Mouse (Mus musculus) CH12.LX (cell line): ENCODE measurements around the gene G6pc.
"Not testable (repeated sequence)": the region's sequence is repeated elsewhere in the genome, so short reads cannot be mapped to it uniquely, and the experiment has no call there.

Source experiments
- BHLHE40 ChIP-seq: IDR thresholded peaks from 2 replicates; pipeline ENCODE4 v1.6.1; 2011; ENCODE audit warnings: mild to moderate bottlenecking, low read depth, low read length, improper control_type of control experiment
- CTCF ChIP-seq, 2 experiments: IDR thresholded peaks in 1 of 2; conservative IDR thresholded peaks in 1 of 2; 2 replicates each; pipeline ENCODE4 v1.5.1; 2011 to 2012; ENCODE audit warnings: low read depth in 2 of 2, low read length in 2 of 2, improper control_type of control experiment in 1 of 2, inconsistent platforms in 1 of 2, mild to moderate bottlenecking in 1 of 2, moderate library complexity in 1 of 2
- E2F4 ChIP-seq: IDR thresholded peaks from 2 replicates; pipeline ENCODE4 v1.6.1; 2011; ENCODE audit warnings: low read depth, low read length, improper control_type of control experiment; ENCODE audit not compliant: insufficient replicate concordance
- EP300 ChIP-seq: IDR thresholded peaks from 2 replicates; pipeline ENCODE4 v1.6.1; 2011; ENCODE audit warnings: low read length, improper control_type of control experiment
- MAFK ChIP-seq: IDR thresholded peaks from 2 replicates; pipeline ENCODE4 v1.6.1; 2011; ENCODE audit warnings: low read length, improper control_type of control experiment; ENCODE audit not compliant: insufficient replicate concordance
- MAZ ChIP-seq: IDR thresholded peaks from 2 replicates; pipeline ENCODE4 v1.6.1; 2012; ENCODE audit warnings: low read depth, mild to moderate bottlenecking, inconsistent platforms, low read length, improper control_type of control experiment, moderate library complexity
- POLR2A ChIP-seq: IDR thresholded peaks from 2 replicates; pipeline ENCODE4 v1.6.1; 2011; ENCODE audit warnings: low read depth, mild to moderate bottlenecking, improper control_type of control experiment, low read length
- SIN3A ChIP-seq: IDR thresholded peaks from 2 replicates; pipeline ENCODE4 v1.6.1; 2012; ENCODE audit warnings: low read length, improper control_type of control experiment, inconsistent platforms
- USF1 ChIP-seq: IDR thresholded peaks from 2 replicates; pipeline ENCODE4 v1.6.1; 2014; ENCODE audit warnings: low read depth, mild to moderate bottlenecking, inconsistent platforms, low read length, improper control_type of control experiment
- USF2 ChIP-seq: conservative IDR thresholded peaks from 2 replicates; pipeline ENCODE4 v1.6.1; 2011; ENCODE audit warnings: low read depth, low read length, improper control_type of control experiment
- ZKSCAN1 ChIP-seq: IDR thresholded peaks from 2 replicates; pipeline ENCODE4 v1.6.1; 2012; ENCODE audit warnings: low read depth, inconsistent platforms, low read length, improper control_type of control experiment, borderline replicate concordance
- ZNF384 ChIP-seq: IDR thresholded peaks from 2 replicates; pipeline ENCODE4 v1.6.1; 2012; ENCODE audit warnings: low read depth, low read length, improper control_type of control experiment, inconsistent platforms

- TF ChIP-seq MAFK; EP300; USF1; POLR2A; SIN3A; ZKSCAN1; ZNF384; CTCF (conservative IDR thresholded peaks at IDR 0.05 in 1 of 2, IDR thresholded peaks at IDR 0.05 in 1 of 2; ENCODE audit: low read depth in 2 of 2, low read length in 2 of 2); BHLHE40; E2F4; MAZ; USF2: not testable (repeated sequence)
These were observed 10.8 kb downstream of the G6pc start for GRCm38 (mm10) chr11:101378196-101378595.
